Mouse (Mus musculus) liver, embryonic 13.5 days (tissue): ENCODE measurements around the gene Mettl7b. TPM values are rescaled to one million over a fixed set of nuclear protein-coding genes. Genes with fewer than 3 reads are reported as not detected.
"Not testable (repeated sequence)": the region's sequence is repeated elsewhere in the genome, so short reads cannot be mapped to it uniquely, and the experiment has no call there.

Source experiments
- ATAC-seq: fragments of 200-750 bp; cut with Nextera tagmentation; 2 replicates; pipeline ENCODE4 v1.8.0; 2017; ENCODE audit warnings: low read depth, mild to moderate bottlenecking, moderate number of reproducible peaks, moderate library complexity
- DNase-seq: peaks from one replicate; pipeline ENCODE4 v3.0.0; 2022
- H3K27ac ChIP-seq: fragments of 300-500 bp; sonication (generic); 2 replicates; pipeline ENCODE4 v1.5.1; 2015; ENCODE audit warnings: moderate library complexity, mild to moderate bottlenecking, inconsistent platforms
- H3K27me3 ChIP-seq: fragments of 300-500 bp; sonication (generic); 2 replicates; pipeline ENCODE4 v1.6.1; 2015; ENCODE audit warnings: mild to moderate bottlenecking, inconsistent platforms
- H3K36me3 ChIP-seq: fragments of 300-500 bp; sonication (generic); 2 replicates; pipeline ENCODE4 v1.6.1; 2015; ENCODE audit warnings: mild to moderate bottlenecking, inconsistent platforms
- H3K4me1 ChIP-seq: fragments of 300-500 bp; sonication (generic); replicated peaks from 2 replicates; pipeline ENCODE4 v1.6.1; 2015; ENCODE audit warnings: inconsistent platforms
- H3K4me2 ChIP-seq: fragments of 300-500 bp; sonication (generic); 2 replicates; pipeline ENCODE4 v1.6.1; 2015; ENCODE audit warnings: inconsistent platforms, mild to moderate bottlenecking, moderate library complexity
- H3K4me3 ChIP-seq: fragments of 300-500 bp; sonication (generic); replicated peaks from 2 replicates; pipeline ENCODE4 v1.5.1; 2015; ENCODE audit warnings: mild to moderate bottlenecking, inconsistent platforms
- H3K9ac ChIP-seq: fragments of 300-500 bp; sonication (generic); 2 replicates; pipeline ENCODE4 v1.6.1; 2015; ENCODE audit warnings: mild to moderate bottlenecking, inconsistent platforms
- H3K9me3 ChIP-seq: fragments of 300-500 bp; sonication (generic); replicated peaks from 2 replicates; pipeline ENCODE4 v1.6.1; 2016; ENCODE audit warnings: inconsistent platforms
- WGBS: fragments of 180-500 bp; shearing (Covaris S2); methylation state at CpG from one replicate; pipeline ENCODE4 v1.1.7; 2015; ENCODE audit not compliant: insufficient replicate concordance; 5-methylcytosine and 5-hydroxymethylcytosine counted together
- polyA plus RNA-seq: library from polyadenylated mRNA; unstranded; fragments of >200 nt; fragmentation: Nextera tagmentation; extraction: Ambion mirVana; gene quantifications from 2 replicates; pipeline ENCODE4 v1.2.1, GENCODE M21; 2015

The Mettl7b gene
- polyA plus RNA-seq = not detected in 2 replicates

DNA sequence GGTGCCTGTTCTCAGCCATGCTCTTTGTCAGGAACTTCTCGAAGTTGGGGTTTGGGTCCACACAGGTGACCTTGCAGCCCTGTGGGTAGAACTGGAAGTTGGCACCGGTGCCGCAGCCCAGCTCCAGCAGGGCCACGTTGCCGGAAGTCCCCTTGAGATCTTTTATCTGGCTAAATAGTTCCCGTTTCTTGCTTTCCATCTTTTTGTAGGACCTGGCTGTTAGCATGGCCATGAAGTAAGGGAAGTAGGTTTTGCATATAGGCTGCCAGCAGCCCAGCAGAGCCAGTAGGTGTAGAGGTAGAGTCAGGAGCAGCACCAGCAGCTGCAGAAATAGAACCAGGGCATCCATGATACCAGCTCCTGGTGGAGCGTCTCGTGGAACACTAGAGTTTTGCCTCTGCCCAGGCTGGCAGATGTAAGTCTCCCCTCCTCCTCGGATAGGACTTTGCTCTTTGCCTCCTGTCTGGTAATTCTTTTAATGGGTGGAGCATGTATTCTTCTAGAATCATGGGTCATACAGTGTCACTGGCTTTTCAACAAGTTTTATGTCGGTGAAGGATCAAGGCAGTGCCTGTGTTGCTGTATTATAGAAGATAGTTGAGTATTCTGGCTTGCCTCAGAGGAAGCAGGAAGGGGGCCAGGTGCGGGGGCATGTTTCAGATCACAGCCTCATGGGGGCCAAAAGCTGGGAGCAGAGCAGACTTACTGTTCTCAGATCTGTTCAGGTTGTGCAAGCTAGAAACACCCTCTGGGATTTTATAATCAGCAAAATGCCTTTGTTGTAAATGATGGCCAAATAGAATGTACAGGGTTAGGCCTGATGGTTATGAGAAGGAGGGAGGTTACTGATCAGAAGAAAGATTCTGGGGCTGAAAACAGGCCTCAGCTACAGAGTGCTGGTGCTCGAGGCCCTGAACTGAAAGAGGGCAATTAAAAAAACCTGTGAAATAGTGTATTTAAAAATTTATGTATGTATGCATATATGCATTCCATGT, at the start of gene Mettl7b:
Mettl7b (minus strand) TSS at position 399 of the 995 bp plus-strand sequence.
- Histone ChIP-seq H3K36me3 (no peaks in the 10 kb centered on the region), H3K27me3 (peaks cover 35% of the 10 kb centered on the region), H3K4me2 (no peak within 1 kb of the TSS), H3K27ac (no peak within 1 kb of the TSS), H3K9ac (no peak within 1 kb of the TSS), H3K9me3 (no peaks in the 10 kb centered on the region), H3K4me1 (0 out of 2 replicates have a peak, but pooled peaks cover 3% of the 10 kb centered on the region), H3K4me3 (no peak within 1 kb of the TSS)
- DNase-seq (no peak), ATAC-seq (no peak)
- WGBS = 50% methylated on average over 12 of the region's 12 CpGs

DNA sequence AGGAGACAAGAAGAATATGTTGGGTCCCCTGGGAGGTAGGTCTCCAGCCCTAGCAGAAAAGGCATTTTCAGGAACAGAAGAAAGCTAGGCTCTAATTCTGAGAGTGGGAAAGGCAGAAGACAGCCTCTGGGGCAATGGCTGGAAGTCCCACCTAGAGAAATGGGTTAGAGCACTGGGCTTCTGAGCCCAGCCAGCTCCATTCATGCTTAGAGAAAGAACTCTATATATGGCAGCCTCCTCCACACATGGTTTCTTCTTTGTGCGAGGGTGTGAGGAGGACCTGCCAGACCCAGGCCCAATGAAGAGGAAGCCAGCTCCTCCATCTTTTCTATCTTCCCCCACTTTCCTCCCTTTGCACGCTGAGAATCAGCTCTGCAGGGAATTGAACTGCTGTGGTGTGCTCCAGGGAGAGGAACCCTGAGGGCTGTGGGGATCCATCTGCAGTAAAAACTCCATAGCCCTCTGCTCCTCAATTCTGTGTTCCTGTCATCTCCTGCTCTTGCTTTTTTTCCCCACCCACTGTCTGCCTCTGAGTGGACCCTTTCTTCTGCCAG, 49.6 kb upstream of the Mettl7b start, which contains the start of gene Olfr763:
Olfr763 (plus strand) TSS at position 504 of the 554 bp plus-strand sequence.
- no peak for ATAC-seq
- DNase-seq = no peak
- Histone ChIP-seq H3K4me2 (no peak within 1 kb of the TSS), H3K9ac (no peak within 1 kb of the TSS), H3K27me3 (no peaks in the 10 kb centered on the region), H3K9me3 (no peaks in the 10 kb centered on the region), H3K36me3 (no peaks in the 10 kb centered on the region), H3K27ac (no peak within 1 kb of the TSS), H3K4me3 (no peak within 1 kb of the TSS), H3K4me1 (no peaks in the 10 kb centered on the region)
- WGBS = 40% methylated on average over 2 of the region's 2 CpGs

DNA sequence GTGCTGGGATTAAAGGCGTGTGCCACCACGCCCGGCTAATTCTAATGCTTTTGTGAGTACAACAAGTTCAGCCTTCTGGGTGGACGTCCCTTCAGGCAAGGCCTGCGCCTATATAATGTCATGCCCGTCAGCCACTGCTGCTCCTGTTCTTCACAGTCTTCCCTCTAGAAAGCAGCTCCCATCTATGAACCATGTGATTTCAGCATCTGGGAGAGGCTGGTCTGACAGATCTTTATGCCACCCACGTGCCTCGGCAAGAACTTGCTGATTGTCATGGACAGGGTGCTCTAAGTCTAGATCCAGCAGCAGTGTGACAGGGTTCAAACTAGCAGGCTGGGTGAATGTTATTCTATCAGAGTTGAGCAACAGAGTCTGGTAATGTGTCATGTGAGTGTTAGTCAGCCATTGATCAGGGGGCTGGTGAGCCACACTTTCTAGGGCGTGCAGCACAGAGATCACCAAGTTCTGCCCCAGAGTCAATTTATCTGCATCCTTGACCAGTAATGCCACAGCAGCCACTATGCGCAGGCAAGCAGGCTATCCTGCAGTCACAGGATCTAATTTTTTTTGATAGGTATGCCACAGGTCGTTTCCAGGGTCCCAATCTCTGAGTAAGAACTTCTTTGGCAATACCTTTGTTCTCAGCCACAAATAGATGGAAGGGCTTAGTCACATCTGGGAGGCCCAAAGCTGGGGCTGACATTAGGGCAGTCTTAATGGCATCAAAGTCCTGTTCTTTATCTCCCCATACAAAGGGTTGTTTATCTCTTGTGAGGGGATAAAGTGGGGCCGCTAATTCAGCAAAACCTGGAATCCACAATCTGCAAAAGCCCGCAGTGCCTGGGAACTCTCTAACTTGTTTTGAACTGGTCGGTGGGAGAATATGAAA, 43.5 kb upstream of the Mettl7b start:
- ATAC-seq = no peak

DNA sequence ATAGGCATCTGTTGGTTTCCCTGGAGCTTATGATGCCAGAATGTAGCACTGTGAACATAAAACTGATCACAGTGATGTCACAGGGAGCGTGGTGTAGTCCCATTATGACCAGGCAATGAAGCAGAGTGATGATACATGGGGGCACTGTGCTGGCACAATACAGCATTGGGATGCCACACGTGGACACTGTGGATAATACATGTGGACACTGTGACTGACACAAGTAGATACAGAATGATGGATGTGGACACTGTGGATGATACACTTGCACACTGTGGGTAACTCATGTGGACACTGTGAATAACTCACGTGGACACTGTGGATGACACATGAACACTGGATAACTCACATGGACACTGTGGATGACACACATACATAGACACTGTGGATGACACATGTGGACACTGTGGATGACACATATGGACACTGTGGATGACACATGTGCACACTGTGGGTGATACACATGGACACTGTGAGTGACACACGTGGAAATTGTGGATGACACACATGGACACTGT, 35.8 kb upstream of the Mettl7b start:
- ATAC-seq (no peak), DNase-seq (no peak)
- Histone ChIP-seq H3K9me3 (no peaks in the 10 kb centered on the region), H3K4me2 (no peak overlapping the region), H3K4me3 (no peak overlapping the region), H3K27me3 (no peaks in the 10 kb centered on the region), H3K9ac (no peak overlapping the region), H3K27ac (no peak overlapping the region), H3K4me1 (no peaks in the 10 kb centered on the region), H3K36me3 (no peaks in the 10 kb centered on the region)
- 45% methylated on average over 4 of the region's 4 CpGs for WGBS

More for the DNA sequence above, 43.5 kb upstream of the Mettl7b start:
- Histone ChIP-seq H3K36me3 (no peaks in the 10 kb centered on the region), H3K4me1 (no peaks in the 10 kb centered on the region), H3K4me2 (no peak overlapping the region), H3K9me3 (no peaks in the 10 kb centered on the region), H3K9ac (no peak overlapping the region), H3K27me3 (no peaks in the 10 kb centered on the region), H3K27ac (no peak overlapping the region), H3K4me3 (no peak overlapping the region)
- DNase-seq = no peak
- WGBS = 63% methylated on average over 14 of the region's 14 CpGs

DNA sequence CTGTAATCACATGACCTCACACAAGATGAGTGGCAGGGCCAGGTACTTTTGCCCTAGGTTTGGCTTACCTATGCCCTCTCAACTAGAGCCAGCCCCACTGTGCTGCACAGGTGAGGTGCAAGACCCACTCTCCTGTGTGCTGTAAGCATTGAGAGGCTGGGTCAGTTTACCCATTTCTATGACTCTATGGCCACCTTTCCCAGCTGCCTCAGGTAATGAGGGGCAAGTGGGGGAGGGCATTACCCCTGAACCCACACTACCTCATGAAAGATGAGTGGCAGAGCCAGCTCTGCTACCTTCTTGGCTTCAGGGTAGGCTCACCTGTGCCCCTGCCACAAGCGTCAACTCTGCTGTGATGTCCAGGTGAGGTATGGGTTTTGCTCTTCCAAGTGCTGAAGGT, 35.0 kb upstream of the Mettl7b start:
- ATAC-seq (no peak), DNase-seq (no peak)
- no peaks in the 10 kb centered on the region for H3K9me3 ChIP-seq
- H3K9ac ChIP-seq = no peak overlapping the region
- H3K4me3 ChIP-seq = no peak overlapping the region
- H3K36me3 ChIP-seq = no peaks in the 10 kb centered on the region
- WGBS = 76% methylated on average over 1 of the region's 1 CpGs
- no peak overlapping the region for H3K27ac ChIP-seq
- no peaks in the 10 kb centered on the region for H3K27me3 ChIP-seq
- H3K4me2 ChIP-seq = no peak overlapping the region
- H3K4me1 ChIP-seq = no peaks in the 10 kb centered on the region

DNA sequence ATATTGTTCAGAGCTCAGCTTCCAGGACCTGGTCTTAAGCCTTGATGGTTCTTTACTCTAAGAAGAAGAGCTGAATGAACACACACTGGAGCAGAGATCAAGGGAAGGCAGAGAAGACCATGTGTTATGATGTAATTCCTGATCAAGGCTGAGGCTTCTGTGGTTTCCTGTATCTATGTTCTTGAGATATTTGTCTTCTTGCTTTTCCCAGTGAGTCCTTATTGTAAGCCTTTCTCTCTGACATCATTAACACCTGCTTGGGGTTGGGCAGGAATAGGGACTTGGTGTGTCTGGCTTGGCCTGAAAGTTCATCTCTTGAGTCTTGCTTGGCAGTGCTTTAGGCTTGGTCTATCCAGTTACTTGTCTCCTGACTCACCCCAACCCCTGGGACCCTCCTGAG, 30.2 kb upstream of the Mettl7b start:
- H3K4me2 ChIP-seq = no peak overlapping the region
- ATAC-seq (no peak), DNase-seq (no peak)
- no peak overlapping the region for H3K9ac ChIP-seq
- no peaks in the 10 kb centered on the region for H3K27me3 ChIP-seq
- no peaks in the 10 kb centered on the region for H3K9me3 ChIP-seq
- H3K4me1 ChIP-seq = no peaks in the 10 kb centered on the region
- no peak overlapping the region for H3K4me3 ChIP-seq
- no peaks in the 10 kb centered on the region for H3K36me3 ChIP-seq
- no peak overlapping the region for H3K27ac ChIP-seq

DNA sequence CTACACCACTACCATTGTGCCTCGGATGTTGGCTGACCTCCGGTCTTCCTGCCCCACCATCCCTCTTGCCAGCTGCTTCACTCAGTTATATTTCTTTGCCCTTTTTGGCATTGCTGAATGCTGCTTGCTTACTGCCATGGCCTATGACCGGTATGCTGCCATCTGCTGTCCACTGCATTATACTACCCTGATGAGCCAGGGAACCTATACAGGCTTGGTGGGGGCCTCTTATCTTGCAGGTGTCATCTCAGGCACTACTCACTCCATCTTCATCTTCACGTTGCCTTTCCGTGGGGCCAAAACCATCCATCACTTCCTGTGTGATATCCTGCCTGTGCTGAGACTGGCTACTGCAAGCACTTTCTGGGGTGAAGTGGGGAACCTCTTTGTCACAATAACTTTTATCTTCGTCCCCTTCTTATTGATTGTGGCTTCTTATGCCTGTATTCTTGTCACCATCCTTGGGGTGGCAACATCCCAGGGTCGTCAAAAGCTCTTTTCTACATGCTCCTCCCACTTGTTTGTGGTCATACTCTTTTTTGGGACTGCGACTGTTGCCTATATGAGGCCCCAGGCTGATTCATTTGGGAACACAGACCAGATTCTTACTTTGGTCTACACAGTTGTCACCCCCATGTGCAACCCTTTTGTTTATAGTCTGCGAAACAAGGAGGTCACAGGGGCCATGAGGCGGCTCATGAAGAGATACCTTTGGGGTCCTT, 29.5 kb upstream of the Mettl7b start:
- H3K27ac ChIP-seq, ATAC-seq, H3K4me2 ChIP-seq, H3K4me1 ChIP-seq, H3K9me3 ChIP-seq, H3K36me3 ChIP-seq, H3K9ac ChIP-seq, H3K27me3 ChIP-seq, DNase-seq, H3K4me3 ChIP-seq: not testable (repeated sequence)
- 37% methylated on average over 7 of the region's 10 CpGs for WGBS

DNA sequence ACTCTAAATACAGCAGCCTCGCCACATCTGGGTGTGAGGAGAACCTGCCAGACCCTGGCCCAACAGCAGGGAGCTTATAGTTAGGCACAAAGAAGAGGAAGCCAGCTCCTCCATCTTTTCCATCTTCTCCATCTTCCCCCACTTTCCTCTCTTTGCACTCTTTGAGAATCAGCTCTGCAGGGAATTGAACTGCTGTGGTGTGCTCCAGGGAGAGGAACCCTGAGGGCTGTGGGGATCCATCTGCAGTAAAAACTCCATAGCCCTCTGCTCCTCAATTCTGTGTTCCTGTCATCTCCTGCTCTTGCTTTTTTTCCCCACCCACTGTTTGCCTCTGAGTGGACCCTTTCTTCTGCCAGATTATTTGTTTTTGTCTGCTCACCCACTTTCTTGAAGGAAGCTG, 28.3 kb upstream of the Mettl7b start, which contains the start of gene Olfr9:
Olfr9 (plus strand) TSS at position 301 of the 400 bp plus-strand sequence.
- not testable (repeated sequence) for H3K4me3 ChIP-seq, H3K9ac ChIP-seq, H3K27ac ChIP-seq, H3K4me1 ChIP-seq, H3K36me3 ChIP-seq, ATAC-seq, H3K4me2 ChIP-seq, H3K27me3 ChIP-seq, H3K9me3 ChIP-seq, DNase-seq
- WGBS = 23% methylated on average over 1 of the region's 1 CpGs

DNA sequence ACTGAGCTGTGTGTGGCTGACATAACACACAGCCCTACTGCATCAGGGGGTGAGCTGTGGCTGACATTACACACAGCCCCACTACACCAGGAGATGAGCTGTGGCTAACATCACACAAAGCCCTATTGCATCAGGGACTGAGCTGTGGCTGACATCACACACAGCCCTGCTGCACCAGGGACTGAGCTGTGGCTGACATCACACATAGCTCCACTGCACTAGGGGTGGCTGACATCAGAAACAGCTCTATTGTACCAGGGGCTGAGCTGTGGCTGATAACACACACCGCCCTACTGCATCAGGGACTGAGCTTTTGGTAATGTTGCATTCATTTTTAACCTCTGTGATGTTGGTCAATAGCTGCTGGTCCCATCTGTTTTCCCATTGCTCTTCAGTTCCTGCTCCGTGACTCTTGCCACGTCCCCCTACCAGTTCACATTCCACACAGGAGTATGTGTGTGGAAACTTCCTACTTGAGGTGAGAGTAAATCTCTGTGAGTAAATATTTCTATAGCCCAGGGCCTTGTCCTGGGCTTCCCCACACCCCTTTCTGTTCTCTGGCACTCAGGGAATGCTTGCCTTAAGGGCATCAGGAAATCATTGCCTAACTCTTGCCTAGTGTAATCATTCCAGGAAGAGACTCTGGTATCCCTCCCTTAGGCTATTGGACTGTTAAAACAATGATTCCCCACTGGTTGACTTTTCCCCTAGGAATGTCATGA, 20.0 kb upstream of the Mettl7b start:
- Histone ChIP-seq H3K4me3 (no peak overlapping the region), H3K4me1 (no peaks in the 10 kb centered on the region), H3K9ac (no peak overlapping the region), H3K27ac (no peak overlapping the region), H3K9me3 (no peaks in the 10 kb centered on the region), H3K27me3 (no peaks in the 10 kb centered on the region), H3K36me3 (no peaks in the 10 kb centered on the region), H3K4me2 (no peak overlapping the region)
- DNase-seq = no peak
- ATAC-seq = 0 out of 2 replicates have a peak, but pooled peaks have one; percentile 23
- 52% methylated on average over 3 of the region's 3 CpGs for WGBS

DNA sequence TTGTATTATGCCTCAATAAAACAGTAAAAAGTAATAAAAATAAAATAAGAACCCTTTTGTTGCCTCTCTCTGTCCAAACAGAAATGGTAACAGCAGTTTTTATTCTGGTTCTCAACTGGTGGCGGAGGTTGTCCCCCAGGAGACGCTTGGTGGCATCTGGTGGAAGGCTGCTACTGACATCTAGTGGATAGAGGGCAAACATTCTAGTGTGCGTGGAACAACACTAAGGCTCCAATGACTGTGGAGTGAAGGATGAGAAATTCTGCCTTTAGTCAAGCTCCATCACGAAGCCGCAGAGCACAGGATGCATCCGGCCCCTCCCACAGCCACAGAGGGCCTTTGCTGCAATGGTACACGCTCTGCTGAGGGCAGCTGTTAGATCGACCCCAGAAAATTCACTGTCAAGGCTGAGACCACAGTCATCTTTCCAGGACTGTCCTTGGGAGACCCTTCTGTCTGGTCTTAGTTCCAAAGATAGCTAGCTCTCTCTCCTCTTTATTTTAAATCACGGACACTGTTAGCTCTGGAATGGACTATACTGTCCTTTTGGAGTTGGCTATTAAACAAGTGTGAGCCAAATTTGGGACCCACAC, 16.8 kb upstream of the Mettl7b start:
- ATAC-seq = no peak
- H3K27me3 ChIP-seq = no peaks in the 10 kb centered on the region
- H3K9ac ChIP-seq = no peak overlapping the region
- H3K4me3 ChIP-seq = no peak overlapping the region
- peak; percentile 3 for DNase-seq
- no peak overlapping the region for H3K4me2 ChIP-seq
- no peaks in the 10 kb centered on the region for H3K9me3 ChIP-seq
- no peaks in the 10 kb centered on the region for H3K36me3 ChIP-seq
- H3K4me1 ChIP-seq = no peaks in the 10 kb centered on the region
- 21% methylated on average over 9 of the region's 9 CpGs for WGBS
- H3K27ac ChIP-seq = no peak overlapping the region
